Mouse (Mus musculus) embryonic stem cell, embryonic (primary cell): ENCODE results near the gene Poc1a.

Source experiments
- CTCF ChIA-PET, 4 experiments: fragments of 300-600 bp in 2 of 4; fragments of 350-600 bp in 2 of 4; sonication (Branson Sonifier 250); formaldehyde crosslinking; loops; one replicate each; lab custom pipeline; 2022; ENCODE audit warnings: inconsistent platforms in 2 of 4; lab: Charles Lee
- POLR2A ChIA-PET, 4 experiments: fragments of 300-600 bp in 2 of 4; fragments of 350-600 bp in 2 of 4; sonication (Branson Sonifier 250); formaldehyde crosslinking; loops; one replicate each; lab custom pipeline; 2022; ENCODE audit warnings: antibody characterized with exemption in 4 of 4, inconsistent platforms in 1 of 4; lab: Charles Lee

Gene Poc1a

GRCm38 (mm10) chr9:106254001-106254400, 26.9 kb upstream of the Poc1a start:
- ChIA-PET CTCF (no interaction called here), POLR2A (interaction anchor here in 1 of 4 experiments (0.6 kb wide), 1 partner anchor 131 kb away, joined by 3 read pairs; no protein-coding TSS in a partner anchor)

GRCm38 (mm10) chr9:106258412-106258811, 22.4 kb upstream of the Poc1a start:
- POLR2A ChIA-PET: interaction anchor here in 2 of 4 experiments (0.6 to 3.3 kb wide), 7 partner anchors 9 to 174 kb away, joined by 3 to 18 read pairs (median 4); partner anchors contain the start of genes Wdr82 (in 2 of the 2) and Alas1 (in 1 of the 2)
- CTCF ChIA-PET: interaction anchor here in 1 of 4 experiments (1.0 kb wide), 1 partner anchor 85 kb away, joined by 3 read pairs; no protein-coding TSS in a partner anchor

GRCm38 (mm10) chr9:106258990-106259389, 21.9 kb upstream of the Poc1a start:
- ChIA-PET CTCF (interaction anchor here in 3 of 4 experiments (0.6 to 1.9 kb wide), 6 partner anchors 31 to 228 kb away, joined by 3 to 12 read pairs (median 4); no protein-coding TSS in a partner anchor), POLR2A (interaction anchor here in 2 of 4 experiments (0.5 to 3.3 kb wide), 10 partner anchors 9 to 1052 kb away, joined by 3 to 18 read pairs (median 4); partner anchors contain the start of genes Wdr82 (in 2 of the 2), Acy1 (in 1 of the 2) and Alas1 (in 1 of the 2))

- POLR2A ChIA-PET: interaction anchor here in 2 of 4 experiments (1.2 to 4.2 kb wide), 4 partner anchors 11 to 49 kb away, joined by 3 to 22 read pairs (median 11); partner anchors contain the start of gene Alas1 (in 1 of the 2)
- CTCF ChIA-PET: interaction anchor here in 2 of 4 experiments (0.7 to 1.0 kb wide), 2 partner anchors 20 to 559 kb away, joined by 3 read pairs; partner anchors contain the start of gene Poc1a (in 1 of the 2)
Observed at GRCm38 (mm10) chr9:106261058-106261457, 19.8 kb upstream of the Poc1a start.

GRCm38 (mm10) chr9:106261491-106261890, 19.4 kb upstream of the Poc1a start:
- POLR2A ChIA-PET: interaction anchor here in 2 of 4 experiments (1.2 to 4.2 kb wide), 4 partner anchors 12 to 50 kb away, joined by 3 to 22 read pairs (median 11); partner anchors contain the start of gene Alas1 (in 1 of the 2)
- CTCF ChIA-PET: interaction anchor here in 1 of 4 experiments (1.0 kb wide), 1 partner anchor 19 kb away, joined by 3 read pairs; the partner anchor contains the start of gene Poc1a

GRCm38 (mm10) chr9:106262075-106262474, 18.8 kb upstream of the Poc1a start:
- ChIA-PET CTCF (no interaction called here), POLR2A (interaction anchor here in 2 of 4 experiments (1.2 to 4.2 kb wide), 3 partner anchors 11 to 50 kb away, joined by 3 to 22 read pairs (median 4); no protein-coding TSS in a partner anchor)

GRCm38 (mm10) chr9:106263381-106263924, 17.4 kb upstream of the Poc1a start:
- POLR2A ChIA-PET: interaction anchor here in 2 of 4 experiments (0.6 to 4.2 kb wide), 6 partner anchors 10 to 22 kb away, joined by 3 to 22 read pairs (median 4); no protein-coding TSS in a partner anchor
- CTCF ChIA-PET: no interaction called here

GRCm38 (mm10) chr9:106265358-106266075, 15.3 kb upstream of the Poc1a start:
- ChIA-PET CTCF (interaction anchor here in 2 of 4 experiments (0.7 to 1.0 kb wide), 2 partner anchors 15 to 34 kb away, joined by 3 to 4 read pairs; partner anchors contain the start of gene Poc1a (in 1 of the 2)), POLR2A (interaction anchor here in 1 of 4 experiments (0.6 kb wide), 2 partner anchors 57 to 1363 kb away, joined by 3 to 6 read pairs; no protein-coding TSS in a partner anchor)

GRCm38 (mm10) chr9:106266936-106267657, 13.8 kb upstream of the Poc1a start:
- ChIA-PET CTCF (no interaction called here), POLR2A (interaction anchor here in 1 of 4 experiments (0.7 kb wide), 1 partner anchor 163 kb away, joined by 6 read pairs; no protein-coding TSS in a partner anchor)

GRCm38 (mm10) chr9:106268421-106268820, 12.4 kb upstream of the Poc1a start:
- ChIA-PET CTCF (interaction anchor here in 1 of 4 experiments (1.5 kb wide), 1 partner anchor 12 kb away, joined by 6 read pairs; the partner anchor contains the start of gene Poc1a), POLR2A (interaction anchor here in 1 of 4 experiments (1.2 kb wide), 1 partner anchor 12 kb away, joined by 3 read pairs; the partner anchor contains the start of gene Poc1a)

GRCm38 (mm10) chr9:106269076-106269788, 11.6 kb upstream of the Poc1a start:
- CTCF ChIA-PET: interaction anchor here in 1 of 4 experiments (1.5 kb wide), 1 partner anchor 12 kb away, joined by 6 read pairs; the partner anchor contains the start of gene Poc1a
- POLR2A ChIA-PET: interaction anchor here in 3 of 4 experiments (1.0 to 1.4 kb wide), 4 partner anchors 11 to 160 kb away, joined by 3 to 4 read pairs (median 3); partner anchors contain the start of genes Poc1a (in 2 of the 3) and Rpl29 (in 1 of the 3)

- ChIA-PET CTCF (interaction anchor here in 1 of 4 experiments (0.6 kb wide), 1 partner anchor 11 kb away, joined by 3 read pairs; the partner anchor contains the start of gene Poc1a), POLR2A (interaction anchor here in 3 of 4 experiments (0.8 to 1.4 kb wide), 5 partner anchors 10 to 160 kb away, joined by 3 to 4 read pairs (median 3); partner anchors contain the start of genes Poc1a (in 1 of the 3) and Rpl29 (in 1 of the 3))
Observed at GRCm38 (mm10) chr9:106269879-106270278, 11.0 kb upstream of the Poc1a start.

GRCm38 (mm10) chr9:106270656-106271055, 10.2 kb upstream of the Poc1a start:
- CTCF ChIA-PET: interaction anchor here in 1 of 4 experiments (0.7 kb wide), 1 partner anchor 89 kb away, joined by 3 read pairs; no protein-coding TSS in a partner anchor
- POLR2A ChIA-PET: interaction anchor here in 2 of 4 experiments (0.8 to 1.4 kb wide), 4 partner anchors 10 to 59 kb away, joined by 3 to 4 read pairs (median 3); no protein-coding TSS in a partner anchor

GRCm38 (mm10) chr9:106272288-106272687, 8.6 kb upstream of the Poc1a start:
- ChIA-PET CTCF (interaction anchor here in 1 of 4 experiments (0.9 to 2.0 kb wide), 2 partner anchors 60 to 150 kb away, joined by 3 to 6 read pairs; no protein-coding TSS in a partner anchor), POLR2A (interaction anchor here in 2 of 4 experiments (1.4 to 2.3 kb wide), 3 partner anchors 9 to 22 kb away, joined by 4 to 22 read pairs (median 4); no protein-coding TSS in a partner anchor)

- CTCF ChIA-PET: interaction anchor here in 1 of 4 experiments (0.9 to 2.0 kb wide), 4 partner anchors 18 to 149 kb away, joined by 3 to 7 read pairs (median 4); no protein-coding TSS in a partner anchor
- POLR2A ChIA-PET: interaction anchor here in 2 of 4 experiments (0.8 to 2.3 kb wide), 8 partner anchors 10 to 147 kb away, joined by 3 to 22 read pairs (median 4); no protein-coding TSS in a partner anchor
Observed at GRCm38 (mm10) chr9:106273276-106273675, 7.6 kb upstream of the Poc1a start.

GRCm38 (mm10) chr9:106273791-106274190, 7.1 kb upstream of the Poc1a start:
- POLR2A ChIA-PET: interaction anchor here in 2 of 4 experiments (0.8 to 2.3 kb wide), 10 partner anchors 10 to 147 kb away, joined by 3 to 22 read pairs (median 4); no protein-coding TSS in a partner anchor
- CTCF ChIA-PET: interaction anchor here in 2 of 4 experiments (1.0 to 2.0 kb wide), 4 partner anchors 17 to 148 kb away, joined by 3 to 7 read pairs (median 4); no protein-coding TSS in a partner anchor
